In genomic region chr7:92447938-92448337, GRCm38 (mm10) we compare ENCODE assay signal across 27 mouse cellular contexts.
A peak's percentile ranks its signal among the peaks of the same experiment; 100 is the strongest.
DNase-seq lines count a peak whose midpoint lies in the region; ATAC-seq and TF ChIP-seq lines count a peak whose summit lies in the region.
"Had no signal": no experiment of that assay in that cellular context is flagged by ENCODE, and none has a peak within 500 bp of the region (broad histone marks: within the 10 kb centered on the region; RNA-seq: fewer than 3 reads in every experiment).

No protein-coding gene starts in this region.

- TF ChIP-seq POLR2A in kidney, adult 2 months (IDR thresholded peaks at IDR 0.05; ENCODE audit: low read depth, low read length) = no peak

- H3K36me3 ChIP-seq in heart, embryonic 12.5 days = no peaks in the 10 kb centered on the region
- H3K36me3 ChIP-seq in C2C12 (ENCODE audit: control insufficient read depth, insufficient read depth) = no peaks in the 10 kb centered on the region
- H3K36me3 ChIP-seq in embryonic facial prominence, embryonic 13.5 days = no peaks in the 10 kb centered on the region
- no peaks in the 10 kb centered on the region for H3K36me3 ChIP-seq in kidney, adult 2 months (ENCODE audit: control insufficient read depth, insufficient read depth, low read length)
- H3K36me3 ChIP-seq: G1E; limb, embryonic 15.5 days; neural tube, embryonic 13.5 days had no signal

- WGBS in heart, embryonic 12.5 days = 54% methylated on average over 6 of the region's 6 CpGs
- WGBS in embryonic facial prominence, embryonic 13.5 days = 66% methylated on average over 6 of the region's 6 CpGs
- 73% methylated on average over 6 of the region's 6 CpGs for WGBS in kidney, adult 2 months

- ATAC-seq in heart, embryonic 12.5 days (ENCODE audit: insufficient number of reproducible peaks, low FRiP score) = no peak
- ATAC-seq in embryonic facial prominence, embryonic 13.5 days (ENCODE audit: insufficient number of reproducible peaks, insufficient read depth, low FRiP score, low TSS enrichment, low read depth) = no peak
- ATAC-seq: Patski had no signal

- no peaks in the 10 kb centered on the region for H3K79me2 ChIP-seq in C2C12 (ENCODE audit: control insufficient read depth, insufficient read depth)

- intact Hi-C loops in heart, postnatal 36 days (cut with DNase I) = no loop called here

- no peaks in the 10 kb centered on the region for H3K27me3 ChIP-seq in heart, embryonic 12.5 days (replicated peaks)
- H3K27me3 ChIP-seq in C2C12 (ENCODE audit: control insufficient read depth, insufficient read depth, insufficient read length) = no peaks in the 10 kb centered on the region
- no peaks in the 10 kb centered on the region for H3K27me3 ChIP-seq in embryonic facial prominence, embryonic 13.5 days
- no peaks in the 10 kb centered on the region for H3K27me3 ChIP-seq in kidney, adult 2 months (replicated peaks; ENCODE audit: control insufficient read depth, insufficient read depth, low read length)
- H3K27me3 ChIP-seq: CH12.LX; limb, embryonic 15.5 days; megakaryocyte, embryonic 14.5 days; neural tube, embryonic 13.5 days; Patski had no signal

- no peak overlapping the region for H3K4me2 ChIP-seq in heart, embryonic 12.5 days
- H3K4me2 ChIP-seq in embryonic facial prominence, embryonic 13.5 days = no peak overlapping the region
- H3K4me2 ChIP-seq: limb, embryonic 15.5 days; lung, embryonic 14.5 days; neural tube, embryonic 13.5 days had no signal

- no peaks in the 10 kb centered on the region for H3K9me3 ChIP-seq in heart, embryonic 12.5 days (replicated peaks)
- no peaks in the 10 kb centered on the region for H3K9me3 ChIP-seq in embryonic facial prominence, embryonic 13.5 days
- H3K9me3 ChIP-seq: G1E; limb, embryonic 15.5 days; neural tube, embryonic 13.5 days had no signal

- H3K9ac ChIP-seq in heart, embryonic 12.5 days = no peak overlapping the region
- no peak overlapping the region for H3K9ac ChIP-seq in embryonic facial prominence, embryonic 13.5 days
- H3K9ac ChIP-seq: limb, embryonic 15.5 days; liver, embryonic 14.5 days; lung, embryonic 14.5 days; neural tube, embryonic 13.5 days had no signal

- H3K4me1 ChIP-seq in heart, embryonic 12.5 days (replicated peaks) = no peaks in the 10 kb centered on the region
- peaks cover 14% of the 10 kb centered on the region for H3K4me1 ChIP-seq in embryonic facial prominence, embryonic 13.5 days
- no peaks in the 10 kb centered on the region for H3K4me1 ChIP-seq in kidney, adult 2 months (ENCODE audit: control insufficient read depth, insufficient read depth, low read length)
- H3K4me1 ChIP-seq: neural tube, embryonic 13.5 days had no signal

- DNase-seq in cerebellum, postnatal 10 days = peak; percentile 37 to 42
- DNase-seq in cerebellum, adult 9-10 months = no peak
- DNase-seq in heart, postnatal 36 days = no peak
- DNase-seq in kidney, adult 2 months = no peak
- DNase-seq: cerebellum, adult 18-20 months; cerebellum, postnatal 36 days; embryo, embryonic 11 days; gastrocnemius, postnatal 25 days; heart, adult 2 months; kidney, adult 11 months; kidney, postnatal 4 days; layer of hippocampus, adult 9-11 months; lung, embryonic 14.5 days; midbrain, embryonic 14.5 days; right cerebral cortex, adult 18-20 months; right cerebral cortex, postnatal 4 days; thymus, postnatal 14 days had no signal

- no peak overlapping the region for H3K4me3 ChIP-seq in heart, embryonic 12.5 days
- no peak overlapping the region for H3K4me3 ChIP-seq in C2C12 (ENCODE audit: insufficient read depth, poor library complexity, severe bottlenecking)
- H3K4me3 ChIP-seq in embryonic facial prominence, embryonic 13.5 days = no peak overlapping the region
- no peak overlapping the region for H3K4me3 ChIP-seq in kidney, adult 2 months (ENCODE audit: insufficient read depth, low read depth, low read length)
- H3K4me3 ChIP-seq: heart, adult 2 months; limb, embryonic 15.5 days; megakaryocyte, embryonic 14.5 days; neural tube, embryonic 13.5 days had no signal

- TF ChIP-seq CTCF in C2C12 (IDR thresholded peaks at IDR 0.05; ENCODE audit: control insufficient read depth, insufficient read depth, insufficient read length) = no peak
- no peak for TF ChIP-seq CTCF in kidney, adult 2 months (conservative IDR thresholded peaks at IDR 0.05; ENCODE audit: insufficient read depth, insufficient read length, low read depth, low read length)

- 0 out of 2 replicates have a peak overlapping the region, but pooled peaks have one; percentile 20 for H3K27ac ChIP-seq in heart, embryonic 12.5 days (ENCODE audit: poor library complexity, severe bottlenecking)
- peak overlapping the region; percentile 12; the same call in 1 of the 2 replicates for H3K27ac ChIP-seq in embryonic facial prominence, embryonic 13.5 days
- no peak overlapping the region for H3K27ac ChIP-seq in kidney, adult 2 months (ENCODE audit: insufficient read depth, low read depth, low read length)
- H3K27ac ChIP-seq: heart, adult 2 months; limb, embryonic 15.5 days; liver, embryonic 14.5 days; neural tube, embryonic 13.5 days had no signal

- no peaks in the 10 kb centered on the region for H3K79me3 ChIP-seq in C2C12 (ENCODE audit: low read depth)

- no peak overlapping the region for H3ac ChIP-seq in C2C12 (ENCODE audit: control insufficient read depth, insufficient read length, low read depth)

TF ChIP-seq in C2C12, 6 proteins besides CTCF, POLR2A, EP300 and RAD21:
- TF ChIP-seq CEBPB (IDR thresholded peaks at IDR 0.05; ENCODE audit: low read depth) = peak; percentile 13
- no peak for TF ChIP-seq USF1 (IDR thresholded peaks at IDR 0.05; ENCODE audit: low read depth)

Comparison
In these comparisons a context has a peak if more than half of its experiments do, and no peak if none do; other contexts are left out.
1. DNase-seq: peak in cerebellum, postnatal 10 days (2 of 2); none in cerebellum, adult 9-10 months (single experiment), heart, postnatal 36 days (0 of 2) and kidney, adult 2 months (single experiment).